Mouse (Mus musculus) MEL (cell line): ENCODE data around the gene Zfp81. TPM values are rescaled to one million over a fixed set of nuclear protein-coding genes. Genes with fewer than 3 reads are reported as not detected.
A peak's percentile ranks its signal among the peaks of the same experiment; 100 is the strongest.

ENCODE experiments used
- DNase-seq: peaks from one replicate; pipeline ENCODE4 v3.0.0; 2011; ENCODE audit warnings: low read depth, low spot score
- H3K27ac ChIP-seq: 2 replicates; pipeline ENCODE4 v1.5.1; 2012; ENCODE audit warnings: low read depth, mild to moderate bottlenecking, control low read depth, low read length, moderate library complexity; ENCODE audit not compliant: control insufficient read depth
- H3K27me3 ChIP-seq, 2 experiments: fragments of 150-350 bp in 1 of 2; sonication (generic) in 1 of 2; 2 replicates each; pipeline ENCODE4 v1.6.1; 2012; ENCODE audit warnings: low read length in 2 of 2, mild to moderate bottlenecking in 2 of 2, improper control_type of control experiment in 1 of 2, moderate library complexity in 1 of 2; ENCODE audit not compliant: insufficient read depth in 2 of 2, control insufficient read depth in 1 of 2
- H3K36me3 ChIP-seq, 2 experiments: 2 replicates each; pipeline ENCODE4 v1.6.1; 2012 to 2014; ENCODE audit warnings: low read length in 2 of 2, improper control_type of control experiment in 1 of 2, inconsistent platforms in 1 of 2, mild to moderate bottlenecking in 1 of 2; ENCODE audit not compliant: insufficient read depth in 2 of 2, control insufficient read depth in 1 of 2
- H3K4me1 ChIP-seq, 2 experiments: fragments of 150-350 bp in 1 of 2; sonication (generic) in 1 of 2; 2 replicates each; pipeline ENCODE4 v1.6.1; 2012; ENCODE audit warnings: low read length in 2 of 2, improper control_type of control experiment in 1 of 2, mild to moderate bottlenecking in 1 of 2; ENCODE audit not compliant: insufficient read depth in 2 of 2, control insufficient read depth in 1 of 2
- H3K4me3 ChIP-seq, 2 experiments: fragments of 150-350 bp in 1 of 2; sonication (generic) in 1 of 2; 2 replicates each; pipeline ENCODE4 v1.5.1; 2012; ENCODE audit warnings: low read depth in 2 of 2, low read length in 2 of 2, mild to moderate bottlenecking in 2 of 2, moderate library complexity in 2 of 2, control low read depth in 1 of 2, improper control_type of control experiment in 1 of 2; ENCODE audit not compliant: control insufficient read depth in 1 of 2, insufficient read depth in 1 of 2
- H3K79me2 ChIP-seq: 2 replicates; pipeline ENCODE4 v1.6.1; 2012; ENCODE audit warnings: mild to moderate bottlenecking, low read length, moderate library complexity; ENCODE audit not compliant: control insufficient read depth, poor library complexity, insufficient read depth
- H3K9ac ChIP-seq: 2 replicates; pipeline ENCODE4 v1.6.1; 2012; ENCODE audit warnings: low read depth, mild to moderate bottlenecking, control low read depth, low read length, moderate library complexity; ENCODE audit not compliant: control insufficient read depth, poor library complexity, severe bottlenecking
- H3K9me3 ChIP-seq: fragments of 150-350 bp; sonication (generic); replicated peaks from 2 replicates; pipeline ENCODE4 v1.6.1; 2012; ENCODE audit warnings: mild to moderate bottlenecking, low read length, improper control_type of control experiment, moderate library complexity; ENCODE audit not compliant: insufficient read depth
- BHLHE40 ChIP-seq: IDR thresholded peaks from 2 replicates; pipeline ENCODE4 v1.6.1; 2012; ENCODE audit warnings: low read depth, mild to moderate bottlenecking, inconsistent platforms, low read length, improper control_type of control experiment, borderline replicate concordance
- CHD1 ChIP-seq: IDR thresholded peaks from 2 replicates; pipeline ENCODE4 v1.6.1; 2012; ENCODE audit warnings: low read depth, mild to moderate bottlenecking, inconsistent platforms, low read length, improper control_type of control experiment
- CHD2 ChIP-seq: IDR thresholded peaks from 2 replicates; pipeline ENCODE4 v1.6.1; 2011; ENCODE audit warnings: low read length, improper control_type of control experiment
- E2F4 ChIP-seq: IDR thresholded peaks from 2 replicates; pipeline ENCODE4 v1.6.1; 2011; ENCODE audit warnings: low read depth, low read length, improper control_type of control experiment, borderline replicate concordance
- ETS1 ChIP-seq: IDR thresholded peaks from 2 replicates; pipeline ENCODE4 v1.6.1; 2012; ENCODE audit warnings: low read depth, mild to moderate bottlenecking, inconsistent platforms, low read length, improper control_type of control experiment, moderate library complexity
- GABPA ChIP-seq: IDR thresholded peaks from 2 replicates; pipeline ENCODE4 v1.6.1; 2012; ENCODE audit warnings: low read depth, mild to moderate bottlenecking, inconsistent platforms, low read length, improper control_type of control experiment, moderate library complexity
- GATA1 ChIP-seq: IDR thresholded peaks from 2 replicates; pipeline ENCODE4 v1.6.1; 2011; ENCODE audit warnings: low read depth, low read length, improper control_type of control experiment
- HCFC1 ChIP-seq: IDR thresholded peaks from 2 replicates; pipeline ENCODE4 v1.6.1; 2012; ENCODE audit warnings: low read depth, mild to moderate bottlenecking, inconsistent platforms, low read length, improper control_type of control experiment, moderate library complexity
- JUND ChIP-seq: IDR thresholded peaks from 2 replicates; pipeline ENCODE4 v1.6.1; 2011; ENCODE audit warnings: low read depth, mild to moderate bottlenecking, improper control_type of control experiment, low read length
- KAT2A ChIP-seq: conservative IDR thresholded peaks from 2 replicates; pipeline ENCODE4 v1.6.1; 2012; ENCODE audit warnings: low read depth, low read length, improper control_type of control experiment, inconsistent platforms
- MEF2A ChIP-seq: IDR thresholded peaks from 2 replicates; pipeline ENCODE4 v1.6.1; 2014; ENCODE audit warnings: low read depth, mild to moderate bottlenecking, inconsistent platforms, low read length, improper control_type of control experiment; ENCODE audit not compliant: poor library complexity, insufficient replicate concordance, severe bottlenecking; ENCODE audit errors: extremely low read depth
- MXI1 ChIP-seq: IDR thresholded peaks from 2 replicates; pipeline ENCODE4 v1.6.1; 2011; ENCODE audit warnings: mild to moderate bottlenecking, low read depth, low read length, improper control_type of control experiment
- MYC ChIP-seq: IDR thresholded peaks from 2 replicates; pipeline ENCODE4 v1.6.1; 2011; ENCODE audit warnings: low read depth, mild to moderate bottlenecking, low read length, improper control_type of control experiment, moderate library complexity
- NELFE ChIP-seq: IDR thresholded peaks from 2 replicates; pipeline ENCODE4 v1.6.1; 2011; ENCODE audit warnings: low read depth, low read length, improper control_type of control experiment
- NRF1 ChIP-seq: IDR thresholded peaks from 2 replicates; pipeline ENCODE4 v1.6.1; 2014; ENCODE audit warnings: low read depth, mild to moderate bottlenecking, inconsistent platforms, low read length, improper control_type of control experiment, moderate library complexity; ENCODE audit not compliant: poor library complexity, insufficient read depth, severe bottlenecking
- POLR2A ChIP-seq, 2 experiments: IDR thresholded peaks; 2 replicates each; pipeline ENCODE4 v1.6.1; 2011 to 2012; ENCODE audit warnings: low read length in 2 of 2, mild to moderate bottlenecking in 2 of 2, control low read depth in 1 of 2, improper control_type of control experiment in 1 of 2, low read depth in 1 of 2, moderate library complexity in 1 of 2; ENCODE audit not compliant: control insufficient read depth in 1 of 2, insufficient read depth in 1 of 2, poor library complexity in 1 of 2
- POLR2AphosphoS2 ChIP-seq: IDR thresholded peaks from 2 replicates; pipeline ENCODE4 v1.6.1; 2011; ENCODE audit warnings: low read length, improper control_type of control experiment
- POLR2AphosphoS5 ChIP-seq: IDR thresholded peaks from 2 replicates; pipeline ENCODE4 v1.6.1; 2012; ENCODE audit warnings: low read depth, borderline replicate concordance, mild to moderate bottlenecking, inconsistent platforms, low read length, moderate library complexity, mixed read lengths
- RAD21 ChIP-seq: IDR thresholded peaks from 2 replicates; pipeline ENCODE4 v1.6.1; 2011; ENCODE audit warnings: mild to moderate bottlenecking, low read depth, low read length, improper control_type of control experiment
- SIN3A ChIP-seq: IDR thresholded peaks from 2 replicates; pipeline ENCODE4 v1.6.1; 2012; ENCODE audit warnings: low read length, improper control_type of control experiment, inconsistent platforms
- SMC3 ChIP-seq: IDR thresholded peaks from 2 replicates; pipeline ENCODE4 v1.6.1; 2011; ENCODE audit warnings: low read depth, low read length, improper control_type of control experiment
- TAL1 ChIP-seq: IDR thresholded peaks from 2 replicates; pipeline ENCODE4 v1.6.1; 2012; ENCODE audit warnings: mild to moderate bottlenecking, inconsistent platforms, low read length, moderate library complexity, mixed read lengths
- TBP ChIP-seq: IDR thresholded peaks from 2 replicates; pipeline ENCODE4 v1.8.0; 2011; ENCODE audit warnings: low read depth, low read length, improper control_type of control experiment
- UBTF ChIP-seq: IDR thresholded peaks from 2 replicates; pipeline ENCODE4 v1.6.1; 2012; ENCODE audit warnings: low read depth, mild to moderate bottlenecking, inconsistent platforms, low read length, improper control_type of control experiment, moderate library complexity, borderline replicate concordance; ENCODE audit not compliant: insufficient read depth
- USF1 ChIP-seq: IDR thresholded peaks from 2 replicates; pipeline ENCODE4 v1.6.1; 2014; ENCODE audit warnings: low read depth, mild to moderate bottlenecking, inconsistent platforms, low read length, improper control_type of control experiment, moderate library complexity
- USF2 ChIP-seq, 2 experiments: IDR thresholded peaks; 2 replicates each; pipeline ENCODE4 v1.6.1; 2011 to 2012; ENCODE audit warnings: improper control_type of control experiment in 2 of 2, low read length in 2 of 2, borderline replicate concordance in 1 of 2, inconsistent platforms in 1 of 2, low read depth in 1 of 2, mild to moderate bottlenecking in 1 of 2; ENCODE audit not compliant: insufficient read depth in 1 of 2
- ZC3H11A ChIP-seq: IDR thresholded peaks from 2 replicates; pipeline ENCODE4 v1.6.1; 2012; ENCODE audit warnings: low read depth, mild to moderate bottlenecking, inconsistent platforms, low read length, improper control_type of control experiment
- ZKSCAN1 ChIP-seq: IDR thresholded peaks from 2 replicates; pipeline ENCODE4 v1.6.1; 2012; ENCODE audit warnings: low read depth, mild to moderate bottlenecking, inconsistent platforms, low read length, improper control_type of control experiment, moderate library complexity
- ZMIZ1 ChIP-seq: IDR thresholded peaks from 2 replicates; pipeline ENCODE4 v1.6.1; 2012; ENCODE audit warnings: low read depth, mild to moderate bottlenecking, inconsistent platforms, low read length, improper control_type of control experiment, moderate library complexity
- ZNF384 ChIP-seq: IDR thresholded peaks from 2 replicates; pipeline ENCODE4 v1.6.1; 2012; ENCODE audit warnings: low read depth, mild to moderate bottlenecking, inconsistent platforms, low read length, improper control_type of control experiment
- polyA plus RNA-seq, 2 experiments: library from polyadenylated mRNA; stranded (reverse) in 1 of 2; unstranded in 1 of 2; fragments of >175 nt in 1 of 2; fragments of >200 nt in 1 of 2; gene quantifications; 2 replicates each; pipeline versions ENCODE4 v1.2.1 to v1.2.4; 2012; ENCODE audit warnings: low replicate concordance in 2 of 2, low read depth in 1 of 2; ENCODE audit not compliant: insufficient read length in 2 of 2, insufficient read depth in 1 of 2, missing spikeins in 1 of 2
- total RNA-seq: library from RNA; depleted of rRNA; stranded (reverse); fragments of 300-350 nt; gene quantifications from 2 replicates; pipeline ENCODE4 v1.2.3, GENCODE M21; 2012

The Zfp81 gene
- total and polyA plus RNA-seq, 3 experiments = 5.2 to 8.4 TPM; not detected in 1

DNA sequence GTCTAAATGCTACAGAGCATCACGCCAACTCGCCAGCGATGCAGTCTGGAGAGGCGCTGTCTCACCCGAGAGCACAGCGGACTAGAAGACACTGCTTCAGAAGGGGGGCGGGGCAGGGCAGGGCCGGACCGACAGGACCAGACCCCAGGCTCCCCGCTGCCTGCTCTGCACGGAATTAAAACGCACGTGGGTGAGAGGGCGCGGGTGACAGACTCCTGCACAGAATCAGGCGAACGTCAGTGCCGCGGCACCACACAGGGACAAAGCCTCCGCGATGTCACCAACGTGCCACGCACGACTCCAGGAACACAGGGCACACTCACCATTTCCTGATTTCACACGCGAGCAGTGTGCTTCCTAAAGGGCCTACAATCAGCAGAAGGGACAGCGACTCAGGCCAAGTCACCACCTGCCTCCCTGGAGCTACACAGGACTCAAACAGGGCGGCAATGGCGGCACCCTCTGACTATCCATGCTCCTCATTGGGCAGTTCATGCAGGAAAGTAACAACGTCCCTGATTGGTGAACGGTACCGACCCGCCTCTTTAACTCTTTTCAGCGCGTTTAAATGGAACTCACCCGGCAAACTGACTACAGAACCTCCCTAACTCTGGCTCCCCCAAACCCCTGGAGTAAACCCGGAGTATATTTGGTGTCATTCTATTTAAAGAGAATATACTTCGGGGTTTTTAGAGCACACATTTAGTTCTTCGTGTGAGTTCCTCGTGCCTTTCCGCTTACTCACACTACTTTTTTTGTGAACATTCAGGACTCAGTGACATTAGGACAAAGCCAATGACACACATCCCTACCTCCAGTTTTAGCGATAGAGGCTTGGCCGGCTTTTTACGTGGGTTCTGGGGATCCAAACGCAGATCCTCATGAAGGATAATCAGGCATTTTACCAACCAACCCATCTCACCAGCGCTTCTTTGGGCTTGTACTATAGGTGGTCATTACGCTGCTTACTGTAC lies at the start of gene Zfp81 (continued):
- no peak for TF ChIP-seq TAL1
- TF ChIP-seq CHD2 = peak; percentile 64
- no peak for TF ChIP-seq ETS1
- TF ChIP-seq GABPA = no peak
- no peak for TF ChIP-seq ZKSCAN1
- no peak for TF ChIP-seq ZC3H11A

DNA sequence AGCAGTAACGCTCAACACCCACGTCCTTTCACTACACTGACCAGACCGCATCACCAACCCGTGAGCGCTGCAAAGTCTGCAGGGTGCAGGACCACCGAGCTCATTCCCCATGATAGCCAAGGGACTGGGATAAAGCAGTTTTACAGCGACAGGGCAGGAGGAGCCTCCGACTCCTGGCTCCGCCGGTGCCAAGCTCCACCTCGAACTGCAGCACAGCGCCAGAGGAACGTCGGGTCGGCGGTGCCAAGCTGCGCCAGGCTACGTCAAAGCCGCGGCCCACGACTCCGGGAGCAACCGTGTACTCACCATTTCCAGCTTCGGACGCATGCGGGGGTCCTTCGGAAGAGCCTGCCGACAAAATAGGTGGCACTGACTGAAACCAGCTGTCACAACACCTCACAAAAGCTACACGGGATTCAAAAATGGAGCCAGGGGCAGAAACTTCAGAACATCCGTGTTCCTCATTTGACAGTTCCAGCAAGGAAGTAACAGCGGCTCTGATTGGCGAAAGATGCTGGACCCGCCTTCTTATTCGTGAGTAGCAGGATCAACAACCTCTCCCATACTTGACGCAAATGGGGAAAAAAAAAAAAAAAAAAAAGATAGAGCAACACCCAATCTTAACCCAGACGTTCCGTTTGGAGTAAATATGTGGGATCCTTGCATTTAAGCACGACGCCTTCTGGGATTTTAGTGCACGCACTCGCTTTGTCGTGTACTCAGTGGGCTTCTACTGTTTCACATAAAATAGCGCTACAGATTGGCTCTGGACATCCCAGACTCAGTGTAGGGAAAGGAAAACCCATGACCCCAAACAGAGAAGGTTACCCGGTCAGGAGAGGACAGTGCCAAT lies 35.7 kb upstream of the Zfp81 start, which contains the start of gene Zfp101:
Gene Zfp101, minus strand, starts transcription at position 460 of the 853 bp plus-strand sequence.
- H3K79me2 ChIP-seq = peaks cover 30% of the 10 kb centered on the region
- H3K9me3 ChIP-seq = no peaks in the 10 kb centered on the region
- H3K4me1 ChIP-seq = peaks cover 0 to 9% of the 10 kb centered on the region in 2 experiments; a peak in 2 of 4 replicates
- DNase-seq = peak; percentile 97
- H3K9ac ChIP-seq = peak within 1 kb of the TSS; percentile 78
- H3K27me3 ChIP-seq = no peaks in the 10 kb centered on the region; a peak in 2 of 4 replicates
- peaks cover 0 to 6% of the 10 kb centered on the region in 2 experiments; a peak in 2 of 4 replicates for H3K36me3 ChIP-seq
- H3K27ac ChIP-seq = peak within 1 kb of the TSS; percentile 68
- H3K4me3 ChIP-seq = peak within 1 kb of the TSS; percentile 77 to 85
- TF ChIP-seq GABPA (no peak), SIN3A (peak; percentile 98), MXI1 (peak; percentile 86), POLR2AphosphoS2 (peak; percentile 61; the same call in 1 of the 2 replicates), POLR2AphosphoS5 (no peak), HCFC1 (peak; percentile 88), MYC (peak; percentile 50), GATA1 (no peak), TBP (peak; percentile 78), USF1 (no peak), ZNF384 (peak; percentile 100), BHLHE40 (no peak), E2F4 (peak; percentile 73), MEF2A (no peak), ZMIZ1 (peak; percentile 44; the same call in 1 of the 2 replicates), USF2 (IDR thresholded peaks at IDR 0.05; ENCODE audit: borderline replicate concordance in 1 of 2, insufficient read depth in 1 of 2, low read depth in 1 of 2, low read length in 2 of 2) (no peak), NELFE (peak; percentile 86), RAD21 (no peak), NRF1 (no peak), ZC3H11A (no peak), JUND (no peak), KAT2A (peak; percentile 56), POLR2A (IDR thresholded peaks at IDR 0.05; ENCODE audit: control insufficient read depth in 1 of 2, insufficient read depth in 1 of 2, low read depth in 1 of 2, low read length in 2 of 2, poor library complexity in 1 of 2) (peak; percentile 57 to 84; a peak in 3 of 4 replicates), SMC3 (no peak), UBTF (no peak), CHD1 (no peak)
